Mouse (Mus musculus): ENCODE measurements around the gene Spindoc. TPM values are rescaled to one million over a fixed set of nuclear protein-coding genes. Genes with fewer than 3 reads are reported as not detected.
"Not testable (repeated sequence)": the region's sequence is repeated elsewhere in the genome, so short reads cannot be mapped to it uniquely, and the experiment has no call there.

Gene Spindoc
- polyA plus RNA-seq, 1 experiment from 2014 or later, result 19.2 TPM

GRCm38 (mm10) chr19:7381906-7382247 is 917 bp downstream of the Spindoc start:
- no peak for TF ChIP-seq CTCF (IDR thresholded peaks at IDR 0.05; ENCODE audit: low read depth)
- WGBS, result 0% methylated on average over 8 of the region's 8 CpGs
- Histone ChIP-seq H3K4me1 (replicated peaks; ENCODE audit: insufficient read depth, low read length) (peaks cover 9% of the 10 kb centered on the region), H3K27ac (peak overlapping the region; percentile 93), H3K9me3 (replicated peaks; ENCODE audit: low read length) (no peaks in the 10 kb centered on the region), H3K4me3 (replicated peaks; ENCODE audit: low read depth, low read length) (peak overlapping the region; percentile 98), H3K27me3 (ENCODE audit: insufficient read depth, low read length) (no peaks in the 10 kb centered on the region), H3K4me2 (ENCODE audit: low read length) (peak overlapping the region; percentile 68), H3K9ac (ENCODE audit: low read depth, low read length) (peak overlapping the region; percentile 94), H3K36me3 (ENCODE audit: insufficient read depth, low read length) (no peaks in the 10 kb centered on the region)
- no peak for DNase-seq (ENCODE audit: low spot score)
- no peak for ATAC-seq (replicated peaks; ENCODE audit: low FRiP score, low read depth)

DNA sequence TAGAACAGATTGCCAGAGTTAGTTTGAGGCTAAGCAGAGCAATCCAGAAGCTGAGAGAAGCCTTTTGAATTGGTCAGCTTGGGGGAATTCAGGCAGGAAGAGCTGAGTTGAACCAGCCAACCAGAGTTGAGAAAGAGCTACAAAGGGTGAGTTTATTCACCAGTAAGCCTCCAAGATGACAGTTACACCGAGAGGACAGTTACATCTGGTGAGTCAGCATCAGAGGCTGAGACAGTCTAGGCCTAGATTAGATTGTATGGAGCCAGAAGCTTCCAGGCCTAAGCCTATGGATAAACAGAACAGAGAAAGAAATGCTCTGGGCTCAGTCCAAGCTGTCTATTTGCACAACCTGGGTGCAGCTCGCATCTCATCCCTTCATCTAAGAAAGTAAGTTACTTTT is 5.2 kb downstream of the Spindoc start:
- peaks cover 9% of the 10 kb centered on the region for H3K4me1 ChIP-seq (replicated peaks; ENCODE audit: insufficient read depth, low read length)
- H3K27ac ChIP-seq, result no peak overlapping the region
- H3K27me3 ChIP-seq (ENCODE audit: insufficient read depth, low read length), result no peaks in the 10 kb centered on the region
- no peak for TF ChIP-seq CTCF (IDR thresholded peaks at IDR 0.05; ENCODE audit: low read depth)
- no peak overlapping the region for H3K4me3 ChIP-seq (replicated peaks; ENCODE audit: low read depth, low read length)
- 76% methylated on average over 2 of the region's 2 CpGs for WGBS
- ATAC-seq (replicated peaks; ENCODE audit: low FRiP score, low read depth), result no peak
- H3K9ac ChIP-seq (ENCODE audit: low read depth, low read length), result no peak overlapping the region
- no peak for DNase-seq (ENCODE audit: low spot score)
- H3K4me2 ChIP-seq (ENCODE audit: low read length), result no peak overlapping the region
- H3K36me3 ChIP-seq (ENCODE audit: insufficient read depth, low read length), result peaks cover 25% of the 10 kb centered on the region
- no peaks in the 10 kb centered on the region for H3K9me3 ChIP-seq (replicated peaks; ENCODE audit: low read length)

DNA sequence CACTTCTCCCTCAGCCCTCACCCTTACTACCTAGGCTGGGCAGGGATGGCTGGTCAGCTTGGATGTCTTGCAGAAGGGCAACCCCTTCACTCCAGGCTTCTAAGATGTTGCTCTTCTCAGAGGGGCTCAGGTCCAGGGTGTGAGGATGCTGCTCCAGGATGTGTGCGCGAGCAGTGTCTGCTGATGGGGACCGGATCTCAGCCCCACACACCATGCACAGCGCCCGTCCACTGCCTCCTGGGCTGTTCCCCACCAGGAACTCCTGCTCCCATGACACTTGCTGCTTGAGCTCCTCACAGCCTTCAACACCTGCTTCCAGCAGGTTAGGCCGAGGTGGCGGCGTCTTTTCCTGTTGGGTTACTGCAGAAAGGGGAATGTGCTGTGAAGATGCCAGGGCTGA is 8.3 kb downstream of the Spindoc start:
- Histone ChIP-seq H3K4me1 (replicated peaks; ENCODE audit: insufficient read depth, low read length) (no peaks in the 10 kb centered on the region), H3K4me2 (ENCODE audit: low read length) (no peak overlapping the region), H3K27me3 (ENCODE audit: insufficient read depth, low read length) (no peaks in the 10 kb centered on the region), H3K9me3 (replicated peaks; ENCODE audit: low read length) (no peaks in the 10 kb centered on the region), H3K9ac (ENCODE audit: low read depth, low read length) (no peak overlapping the region), H3K4me3 (replicated peaks; ENCODE audit: low read depth, low read length) (no peak overlapping the region), H3K36me3 (ENCODE audit: insufficient read depth, low read length) (peaks cover 49% of the 10 kb centered on the region), H3K27ac (no peak overlapping the region)
- 97% methylated on average over 8 of the region's 8 CpGs for WGBS
- DNase-seq (ENCODE audit: low spot score), result no peak
- TF ChIP-seq CTCF (IDR thresholded peaks at IDR 0.05; ENCODE audit: low read depth), result no peak
- no peak for ATAC-seq (replicated peaks; ENCODE audit: low FRiP score, low read depth)

DNA sequence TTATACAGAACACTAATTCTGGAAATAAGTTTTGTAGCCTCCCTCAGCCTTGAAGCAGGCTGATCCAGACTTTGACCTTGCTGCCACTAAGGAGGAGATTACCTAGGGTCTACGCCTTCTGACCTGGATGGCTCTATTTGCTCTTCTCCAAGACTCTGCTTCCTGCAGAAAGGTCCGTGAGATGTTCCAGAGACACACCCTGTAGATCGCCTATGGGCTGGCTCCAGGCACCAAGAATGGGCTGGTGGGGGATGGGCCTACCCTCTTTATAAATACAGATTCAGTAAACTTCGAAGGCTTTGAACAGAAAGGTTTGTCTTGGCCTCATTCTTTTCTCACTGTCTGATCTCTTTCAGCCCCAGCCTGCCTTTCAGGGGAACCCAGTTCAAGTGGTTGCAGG is 13.3 kb downstream of the Spindoc start:
- peaks cover 48% of the 10 kb centered on the region for H3K36me3 ChIP-seq (ENCODE audit: insufficient read depth, low read length)
- ATAC-seq (replicated peaks; ENCODE audit: low FRiP score, low read depth); H3K27me3 ChIP-seq (ENCODE audit: insufficient read depth, low read length); H3K4me3 ChIP-seq (replicated peaks; ENCODE audit: low read depth, low read length); H3K9me3 ChIP-seq (replicated peaks; ENCODE audit: low read length); H3K4me1 ChIP-seq (replicated peaks; ENCODE audit: insufficient read depth, low read length); H3K4me2 ChIP-seq (ENCODE audit: low read length); H3K27ac ChIP-seq; H3K9ac ChIP-seq (ENCODE audit: low read depth, low read length); DNase-seq (ENCODE audit: low spot score): not testable (repeated sequence)
- 94% methylated on average over 4 of the region's 4 CpGs for WGBS

- 63% methylated on average over 6 of the region's 6 CpGs for WGBS
- H3K4me3 ChIP-seq (replicated peaks; ENCODE audit: low read depth, low read length), result no peak overlapping the region
- H3K36me3 ChIP-seq (ENCODE audit: insufficient read depth, low read length), result 0 out of 2 replicates have a peak, but pooled peaks cover 18% of the 10 kb centered on the region
- H3K4me1 ChIP-seq (replicated peaks; ENCODE audit: insufficient read depth, low read length), result no peaks in the 10 kb centered on the region
- ATAC-seq (replicated peaks; ENCODE audit: low FRiP score, low read depth) (no peak), DNase-seq (ENCODE audit: low spot score) (no peak)
- no peak overlapping the region for H3K9ac ChIP-seq (ENCODE audit: low read depth, low read length)
- H3K27ac ChIP-seq, result no peak overlapping the region
- H3K9me3 ChIP-seq (replicated peaks; ENCODE audit: low read length), result no peaks in the 10 kb centered on the region
- TF ChIP-seq CTCF (IDR thresholded peaks at IDR 0.05; ENCODE audit: low read depth), result no peak
- H3K4me2 ChIP-seq (ENCODE audit: low read length), result no peak overlapping the region
- H3K27me3 ChIP-seq (ENCODE audit: insufficient read depth, low read length), result no peaks in the 10 kb centered on the region
Observed at GRCm38 (mm10) chr19:7353636-7354035, 29.2 kb downstream of the Spindoc start.

- DNase-seq (ENCODE audit: low spot score) (no peak), ATAC-seq (replicated peaks; ENCODE audit: low FRiP score, low read depth) (no peak)
- no peaks in the 10 kb centered on the region for H3K27me3 ChIP-seq (ENCODE audit: insufficient read depth, low read length)
- H3K4me1 ChIP-seq (replicated peaks; ENCODE audit: insufficient read depth, low read length), result no peaks in the 10 kb centered on the region
- no peak overlapping the region for H3K9ac ChIP-seq (ENCODE audit: low read depth, low read length)
- H3K27ac ChIP-seq, result no peak overlapping the region
- no peak for TF ChIP-seq CTCF (IDR thresholded peaks at IDR 0.05; ENCODE audit: low read depth)
- H3K9me3 ChIP-seq (replicated peaks; ENCODE audit: low read length), result no peaks in the 10 kb centered on the region
- WGBS, result 83% methylated on average over 11 of the region's 11 CpGs
- H3K4me2 ChIP-seq (ENCODE audit: low read length), result no peak overlapping the region
- H3K36me3 ChIP-seq (ENCODE audit: insufficient read depth, low read length), result 0 out of 2 replicates have a peak, but pooled peaks cover 13% of the 10 kb centered on the region
- H3K4me3 ChIP-seq (replicated peaks; ENCODE audit: low read depth, low read length), result no peak overlapping the region
Observed at GRCm38 (mm10) chr19:7352809-7353495, 29.8 kb downstream of the Spindoc start.

DNA sequence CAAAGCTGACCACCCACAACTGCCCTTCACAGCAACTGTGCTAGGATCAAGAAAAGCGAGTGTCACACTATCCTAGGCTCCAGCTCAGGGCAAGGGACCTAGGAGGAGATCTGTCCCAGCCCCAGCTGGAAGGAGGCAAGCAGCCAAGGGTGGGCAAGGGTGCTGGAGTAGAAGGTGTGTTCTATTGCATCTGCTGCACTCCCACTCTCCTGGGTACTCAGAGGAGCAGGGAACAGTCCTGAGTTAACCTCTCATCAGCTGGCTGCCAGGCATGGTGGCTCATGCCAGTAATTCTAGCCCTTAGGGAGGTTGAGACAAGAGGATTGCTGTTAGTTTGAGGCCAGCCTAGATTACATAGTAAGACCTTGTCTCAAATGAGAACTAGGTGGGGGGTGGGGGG is 32.8 kb downstream of the Spindoc start:
- H3K4me1 ChIP-seq (replicated peaks; ENCODE audit: insufficient read depth, low read length), result no peaks in the 10 kb centered on the region
- WGBS, result 59% methylated on average over 1 of the region's 1 CpGs
- H3K4me2 ChIP-seq (ENCODE audit: low read length), result no peak overlapping the region
- H3K36me3 ChIP-seq (ENCODE audit: insufficient read depth, low read length), result no peaks in the 10 kb centered on the region
- DNase-seq (ENCODE audit: low spot score) (no peak), ATAC-seq (replicated peaks; ENCODE audit: low FRiP score, low read depth) (no peak)
- no peak overlapping the region for H3K27ac ChIP-seq
- H3K9ac ChIP-seq (ENCODE audit: low read depth, low read length), result no peak overlapping the region
- no peaks in the 10 kb centered on the region for H3K27me3 ChIP-seq (ENCODE audit: insufficient read depth, low read length)
- H3K9me3 ChIP-seq (replicated peaks; ENCODE audit: low read length), result no peaks in the 10 kb centered on the region
- H3K4me3 ChIP-seq (replicated peaks; ENCODE audit: low read depth, low read length), result no peak overlapping the region
- TF ChIP-seq CTCF (IDR thresholded peaks at IDR 0.05; ENCODE audit: low read depth), result no peak
